8 mouse cellular contexts compared by ENCODE assay signal in genomic region chr2:158139628-158140027, GRCm38 (mm10). TPM values are rescaled to one million over a fixed set of nuclear protein-coding genes. Genes with fewer than 3 reads are reported as not detected.
A peak's percentile ranks its signal among the peaks of the same experiment; 100 is the strongest.
DNase-seq lines count a peak whose midpoint lies in the region; ATAC-seq lines count a peak whose summit lies in the region.

No protein-coding gene starts in this region.

- H3K4me3 ChIP-seq in liver, embryonic 11.5 days (ENCODE audit: low read depth, low read length): no peak overlapping the region
- H3K4me3 ChIP-seq in brown adipose tissue, adult 24 weeks (ENCODE audit: insufficient read depth, low read depth, low read length): no peak overlapping the region
- no peak overlapping the region for H3K4me3 ChIP-seq in midbrain, embryonic 14.5 days (replicated peaks; ENCODE audit: low read depth, low read length)

- H3K27me3 ChIP-seq in liver, embryonic 11.5 days (replicated peaks; ENCODE audit: control insufficient read depth, insufficient read depth, low read length): no peaks in the 10 kb centered on the region
- no peaks in the 10 kb centered on the region; the same call in 1 of the 2 replicates for H3K27me3 ChIP-seq in midbrain, embryonic 14.5 days (ENCODE audit: control insufficient read depth, insufficient read depth, low read length)

- peak overlapping the region; percentile 50 for H3K9ac ChIP-seq in liver, embryonic 11.5 days (ENCODE audit: low read depth, low read length)
- no peak overlapping the region for H3K9ac ChIP-seq in midbrain, embryonic 14.5 days (replicated peaks; ENCODE audit: low read length)

- H3K4me2 ChIP-seq in liver, embryonic 11.5 days: no peak overlapping the region
- no peak overlapping the region for H3K4me2 ChIP-seq in midbrain, embryonic 14.5 days (ENCODE audit: low read length)

- intact Hi-C loops in left cerebral cortex, postnatal 14 days (cut with DNase I): no loop called here

- no peak for ATAC-seq in liver, embryonic 11.5 days (replicated peaks; ENCODE audit: low FRiP score)
- ATAC-seq in midbrain, embryonic 14.5 days (ENCODE audit: low FRiP score, low TSS enrichment): no peak
- no peak for ATAC-seq in granulocyte monocyte progenitor cell, adult 5-6 weeks (replicated peaks; ENCODE audit: poor library complexity, severe bottlenecking)

- no peaks in the 10 kb centered on the region for H3K9me3 ChIP-seq in liver, embryonic 11.5 days (ENCODE audit: control insufficient read depth, low read length)
- H3K9me3 ChIP-seq in midbrain, embryonic 14.5 days (ENCODE audit: control insufficient read depth, low read length): no peaks in the 10 kb centered on the region

- peaks cover 13% of the 10 kb centered on the region; the same call in 1 of the 2 replicates for H3K36me3 ChIP-seq in liver, embryonic 11.5 days (ENCODE audit: control insufficient read depth, insufficient read depth, low read length)
- H3K36me3 ChIP-seq in midbrain, embryonic 14.5 days (ENCODE audit: control insufficient read depth, insufficient read depth, low read length): no peaks in the 10 kb centered on the region

- no peak overlapping the region; the same call in 1 of the 2 replicates for H3K27ac ChIP-seq in liver, embryonic 11.5 days (ENCODE audit: low read depth, low read length)
- H3K27ac ChIP-seq in brown adipose tissue, adult 24 weeks (replicated peaks; ENCODE audit: low read depth, low read length): peak overlapping the region; percentile 89
- no peak overlapping the region for H3K27ac ChIP-seq in midbrain, embryonic 14.5 days (replicated peaks; ENCODE audit: low read depth, low read length)

- peaks cover 57% of the 10 kb centered on the region for H3K4me1 ChIP-seq in liver, embryonic 11.5 days (replicated peaks; ENCODE audit: control insufficient read depth, insufficient read depth, low read length)
- H3K4me1 ChIP-seq in brown adipose tissue, adult 24 weeks (ENCODE audit: control insufficient read depth, insufficient read depth, insufficient read length, low read length): peaks cover 61% of the 10 kb centered on the region
- no peaks in the 10 kb centered on the region; the same call in 1 of the 2 replicates for H3K4me1 ChIP-seq in midbrain, embryonic 14.5 days (ENCODE audit: control insufficient read depth, insufficient read depth, low read length)

- no peak for DNase-seq in liver, embryonic 11.5 days (ENCODE audit: low spot score)
- no peak for DNase-seq in liver
- DNase-seq in heart, adult 9 months (ENCODE audit: low spot score in 2 of 2): peak; percentile 89
- peak; percentile 39 to 54 for DNase-seq in left cerebral cortex, postnatal 14 days (ENCODE audit: low spot score in 2 of 2)
- peak; percentile 59 for DNase-seq in midbrain, embryonic 14.5 days
- no peak for DNase-seq in kidney, postnatal 36 days

- 55% methylated on average over 7 of the region's 7 CpGs for WGBS in liver, embryonic 11.5 days
- 38% methylated on average over 7 of the region's 7 CpGs for WGBS in midbrain, embryonic 14.5 days

RNA-seq across cellular contexts. Expression of gene Tgm2, which starts 6.6 kb away (rescaled TPM):
- polyA plus RNA-seq in liver, embryonic 11.5 days (2014; fragmentation: Nextera tagmentation; extraction: Ambion mirVana): 49.5 and 49.7 TPM in 2 replicates
- polyA plus RNA-seq in brown adipose tissue, adult 24 weeks (2012; ENCODE audit: insufficient read depth, insufficient read length, missing spikeins): 66.0 and 82.7 TPM in 2 replicates
- total RNA-seq in left cerebral cortex, postnatal 14 days (2021): 1 to 10 TPM; 7.1 to 8.3 TPM
- polyA plus RNA-seq in midbrain, embryonic 14.5 days (2014; fragmentation: Nextera tagmentation; extraction: Ambion mirVana): 0.77 and 6.8 TPM in 2 replicates
- total RNA-seq in granulocyte monocyte progenitor cell, adult 5-6 weeks (2014; fragmentation: Nextera tagmentation): not detected in 2 replicates
- 0.04 and 0.21 TPM in 2 replicates for total RNA-seq in granulocyte monocyte progenitor cell, adult 5-6 weeks (2017)

Comparison
In these comparisons a context has a peak if more than half of its experiments do, and no peak if none do; other contexts are left out.
1. DNase-seq: peak in heart, adult 9 months (2 of 2), left cerebral cortex, postnatal 14 days (2 of 2) and midbrain, embryonic 14.5 days (single experiment); none in liver, embryonic 11.5 days (single experiment), liver (single experiment) and kidney, postnatal 36 days (0 of 2).